Mouse (Mus musculus): ENCODE results near the gene Gm11639.

DNA sequence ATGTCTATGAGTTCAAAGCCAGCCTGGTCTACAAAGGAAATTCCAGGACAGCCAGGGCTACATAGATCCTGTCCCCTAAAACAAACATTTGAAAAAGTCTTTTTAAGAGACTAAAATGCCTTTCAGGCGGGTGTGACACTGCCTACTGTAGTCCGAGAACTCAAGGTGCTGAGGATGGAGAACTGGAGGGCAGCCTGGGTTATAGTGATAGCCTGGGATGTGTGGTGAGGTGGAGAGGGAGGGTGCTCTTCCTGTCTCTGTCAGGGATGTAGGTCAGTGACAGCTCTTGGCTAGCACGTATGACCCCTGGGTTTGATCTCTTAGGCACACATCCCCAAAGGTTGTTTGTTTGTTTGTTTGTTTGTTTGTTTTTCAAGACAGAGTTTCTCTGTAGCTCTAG is 458.6 kb downstream of the Gm11639 start:
- no peak for TF ChIP-seq CTCF (conservative IDR thresholded peaks at IDR 0.05 in 1 of 2, IDR thresholded peaks at IDR 0.05 in 1 of 2; ENCODE audit: low read depth in 2 of 2, low read length in 2 of 2)
- no peak for TF ChIP-seq NELFE (IDR thresholded peaks at IDR 0.05; ENCODE audit: low read depth, low read length)
- no peak for TF ChIP-seq EP300 (IDR thresholded peaks at IDR 0.05; ENCODE audit: low read length)

Data from CH12.LX (cell line).